Mouse (Mus musculus): ENCODE measurements around the gene Cplane1. TPM values are rescaled to one million over a fixed set of nuclear protein-coding genes. Genes with fewer than 3 reads are reported as not detected.
"Not testable (repeated sequence)": the region's sequence is repeated elsewhere in the genome, so short reads cannot be mapped to it uniquely, and the experiment has no call there.

Gene Cplane1
- total RNA-seq (2015; ENCODE audit: low replicate concordance) (1.1 and 1.7 TPM in 2 replicates), total RNA-seq (2017; ENCODE audit: low replicate concordance) (1.9 and 7.9 TPM in 2 replicates)

GRCm38 (mm10) chr15:8168591-8169265 is at the start of gene Cplane1:
Cplane1 (plus strand) TSS chr15:8169106.
- ATAC-seq (replicated peaks; ENCODE audit: low FRiP score, poor library complexity, severe bottlenecking) = peak; percentile 99

- ATAC-seq (replicated peaks; ENCODE audit: low FRiP score, poor library complexity, severe bottlenecking) = no peak
These were observed 39.6 kb upstream of the Cplane1 start for GRCm38 (mm10) chr15:8129281-8129680.

- no peak for ATAC-seq (replicated peaks; ENCODE audit: low FRiP score, poor library complexity, severe bottlenecking)
These were observed 37.6 kb upstream of the Cplane1 start for GRCm38 (mm10) chr15:8131268-8131667.

GRCm38 (mm10) chr15:8131761-8132160 is 37.1 kb upstream of the Cplane1 start:
- ATAC-seq (replicated peaks; ENCODE audit: low FRiP score, poor library complexity, severe bottlenecking) = no peak

GRCm38 (mm10) chr15:8135606-8136005 is 33.3 kb upstream of the Cplane1 start:
- no peak for ATAC-seq (replicated peaks; ENCODE audit: low FRiP score, poor library complexity, severe bottlenecking)

GRCm38 (mm10) chr15:8161841-8162240 is 7.1 kb upstream of the Cplane1 start:
- ATAC-seq (replicated peaks; ENCODE audit: low FRiP score, poor library complexity, severe bottlenecking) = no peak

GRCm38 (mm10) chr15:8169266-8169746 is 400 bp downstream of the Cplane1 start:
- ATAC-seq (replicated peaks; ENCODE audit: low FRiP score, poor library complexity, severe bottlenecking) = no peak

GRCm38 (mm10) chr15:8189563-8189962 is 20.7 kb downstream of the Cplane1 start:
- ATAC-seq (replicated peaks; ENCODE audit: low FRiP score, poor library complexity, severe bottlenecking) = no peak

GRCm38 (mm10) chr15:8190435-8190834 is 21.5 kb downstream of the Cplane1 start:
- ATAC-seq (replicated peaks; ENCODE audit: low FRiP score, poor library complexity, severe bottlenecking) = no peak

- ATAC-seq (replicated peaks; ENCODE audit: low FRiP score, poor library complexity, severe bottlenecking) = no peak
These were observed 31.4 kb downstream of the Cplane1 start for GRCm38 (mm10) chr15:8200317-8200716.

- no peak for ATAC-seq (replicated peaks; ENCODE audit: low FRiP score, poor library complexity, severe bottlenecking)
These were observed 39.5 kb downstream of the Cplane1 start for GRCm38 (mm10) chr15:8208362-8208761.

GRCm38 (mm10) chr15:8214811-8215210 is 45.9 kb downstream of the Cplane1 start:
- ATAC-seq (replicated peaks; ENCODE audit: low FRiP score, poor library complexity, severe bottlenecking) = no peak

GRCm38 (mm10) chr15:8234167-8234566 is 65.3 kb downstream of the Cplane1 start:
- ATAC-seq (replicated peaks; ENCODE audit: low FRiP score, poor library complexity, severe bottlenecking) = not testable (repeated sequence)

- no peak for ATAC-seq (replicated peaks; ENCODE audit: low FRiP score, poor library complexity, severe bottlenecking)
These were observed 97.0 kb downstream of the Cplane1 start for GRCm38 (mm10) chr15:8265946-8266345.

- no peak for ATAC-seq (replicated peaks; ENCODE audit: low FRiP score, poor library complexity, severe bottlenecking)
These were observed 98.3 kb downstream of the Cplane1 start for GRCm38 (mm10) chr15:8267211-8267610.

- ATAC-seq (replicated peaks; ENCODE audit: low FRiP score, poor library complexity, severe bottlenecking) = no peak
These were observed 99.3 kb downstream of the Cplane1 start for GRCm38 (mm10) chr15:8268231-8268630.

GRCm38 (mm10) chr15:8271952-8272351 is 103.0 kb downstream of the Cplane1 start:
- no peak for ATAC-seq (replicated peaks; ENCODE audit: low FRiP score, poor library complexity, severe bottlenecking)

- ATAC-seq (replicated peaks; ENCODE audit: low FRiP score, poor library complexity, severe bottlenecking) = not testable (repeated sequence)
These were observed 109.0 kb downstream of the Cplane1 start for GRCm38 (mm10) chr15:8277916-8278315.

GRCm38 (mm10) chr15:8279320-8279779 is 110.4 kb downstream of the Cplane1 start:
- ATAC-seq (replicated peaks; ENCODE audit: low FRiP score, poor library complexity, severe bottlenecking) = no peak

- no peak for ATAC-seq (replicated peaks; ENCODE audit: low FRiP score, poor library complexity, severe bottlenecking)
These were observed 111.2 kb downstream of the Cplane1 start for GRCm38 (mm10) chr15:8279929-8280610.

- no peak for ATAC-seq (replicated peaks; ENCODE audit: low FRiP score, poor library complexity, severe bottlenecking)
These were observed 112.8 kb downstream of the Cplane1 start for GRCm38 (mm10) chr15:8281701-8282100.
